Mouse (Mus musculus) lung, adult 2 months (tissue): ENCODE results near the gene Cpt1a.

ENCODE experiments used
- CTCF ChIP-seq: fragments of 200-500 bp; IDR thresholded peaks from 2 replicates; pipeline ENCODE4 v1.5.1; 2011; ENCODE audit warnings: mild to moderate bottlenecking, low read length, control low read depth; ENCODE audit not compliant: insufficient read depth
- POLR2A ChIP-seq: fragments of 200-500 bp; IDR thresholded peaks from 2 replicates; pipeline ENCODE4 v1.6.1; 2011; ENCODE audit warnings: low read depth, mild to moderate bottlenecking, control low read depth, low read length, borderline replicate concordance; ENCODE audit errors: extremely low read depth

DNA sequence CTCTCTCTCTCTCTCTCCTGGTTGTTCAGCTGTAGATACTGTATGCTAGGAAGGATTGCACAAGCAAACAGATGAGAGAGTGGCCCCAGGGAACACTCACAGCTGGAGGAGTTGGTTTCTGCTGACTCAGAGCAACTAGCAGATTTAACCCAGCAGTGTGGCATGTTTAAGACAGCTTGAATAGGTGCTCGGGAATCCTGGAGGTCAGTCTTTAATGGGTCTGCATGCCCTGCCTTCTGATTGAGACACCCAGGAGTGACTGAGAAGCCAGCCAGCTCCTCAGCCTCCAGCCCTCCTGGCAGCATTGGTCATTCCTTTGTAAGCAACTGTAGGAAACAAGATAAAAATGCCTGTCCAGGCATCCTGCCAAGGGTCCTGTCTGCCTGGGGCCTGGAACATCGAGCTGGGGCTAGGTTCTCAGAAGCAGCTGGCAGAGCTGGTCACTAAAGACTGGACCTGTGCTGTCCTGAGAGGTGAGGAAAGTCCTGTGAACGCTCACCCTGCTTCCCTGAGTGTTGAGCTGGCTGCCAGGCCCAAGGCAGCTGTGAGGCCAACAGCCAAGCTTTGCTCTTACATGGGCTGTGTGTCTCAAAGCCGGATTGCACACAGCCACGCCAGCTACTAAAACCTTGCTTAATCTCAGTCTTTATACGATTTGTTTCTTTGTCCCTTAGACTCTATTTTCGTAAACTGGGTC lies 31.4 kb downstream of the Cpt1a start:
- TF ChIP-seq CTCF (no peak), POLR2A (no peak)
